Mouse (Mus musculus) stomach, postnatal 0 days (tissue): ENCODE data around the gene Cirbp.

Source experiments
- CTCF ChIP-seq: IDR thresholded peaks from 2 replicates; pipeline ENCODE4 v1.5.1; 2016; ENCODE audit warnings: antibody characterized with exemption, low read depth, mild to moderate bottlenecking, moderate library complexity
- EP300 ChIP-seq: optimal IDR thresholded peaks from 2 replicates; pipeline ENCODE3; 2016; ENCODE audit warnings: antibody characterized with exemption

- TF ChIP-seq CTCF (no peak), EP300 (no peak)
These were observed 41.7 kb upstream of the Cirbp start for GRCm38 (mm10) chr10:80123932-80124562.
